Mouse (Mus musculus) heart, embryonic 11.5 days (tissue): ENCODE results near the gene Tank. TPM values are rescaled to one million over a fixed set of nuclear protein-coding genes. Genes with fewer than 3 reads are reported as not detected.

Experiments used
- ATAC-seq: fragments of 200-750 bp; cut with Nextera tagmentation; replicated peaks from 2 replicates; pipeline ENCODE4 v1.8.0; 2017; ENCODE audit warnings: moderate library complexity; ENCODE audit not compliant: insufficient number of reproducible peaks, low FRiP score, low TSS enrichment
- H3K27ac ChIP-seq: fragments of 300-500 bp; sonication (generic); 2 replicates; pipeline ENCODE4 v1.5.1; 2014; ENCODE audit warnings: mild to moderate bottlenecking, low read depth, low read length
- H3K27me3 ChIP-seq: fragments of 300-500 bp; sonication (generic); 2 replicates; pipeline ENCODE4 v1.6.1; 2014; ENCODE audit warnings: mild to moderate bottlenecking, low read length, mixed read lengths; ENCODE audit not compliant: control insufficient read depth, insufficient read depth
- H3K36me3 ChIP-seq: fragments of 300-500 bp; sonication (generic); 2 replicates; pipeline ENCODE4 v1.6.1; 2014; ENCODE audit warnings: mild to moderate bottlenecking, low read length, moderate library complexity, mixed read lengths; ENCODE audit not compliant: control insufficient read depth, insufficient read depth
- H3K4me1 ChIP-seq: fragments of 300-500 bp; sonication (generic); 2 replicates; pipeline ENCODE4 v1.6.1; 2014; ENCODE audit warnings: low read length; ENCODE audit not compliant: control insufficient read depth, insufficient read depth
- H3K4me2 ChIP-seq: fragments of 300-500 bp; sonication (generic); 2 replicates; pipeline ENCODE4 v1.6.1; 2014; ENCODE audit warnings: mild to moderate bottlenecking, moderate library complexity
- H3K4me3 ChIP-seq: fragments of 300-500 bp; sonication (generic); 2 replicates; pipeline ENCODE4 v1.5.1; 2014; ENCODE audit warnings: low read depth, low read length
- H3K9ac ChIP-seq: fragments of 300-500 bp; sonication (generic); 2 replicates; pipeline ENCODE4 v1.6.1; 2014; ENCODE audit warnings: mild to moderate bottlenecking, low read depth, low read length, moderate library complexity
- H3K9me3 ChIP-seq: fragments of 300-500 bp; sonication (generic); replicated peaks from 2 replicates; pipeline ENCODE4 v1.6.1; 2016; ENCODE audit warnings: low read length; ENCODE audit not compliant: control insufficient read depth
- WGBS: fragments of 180-500 bp; shearing (Covaris S2); extraction: QIAGEN DNeasy Blood & Tissue Kit; methylation state at CpG from one replicate; pipeline ENCODE4 v1.1.7; 2014; ENCODE audit not compliant: insufficient replicate concordance; 5-methylcytosine and 5-hydroxymethylcytosine counted together
- polyA plus RNA-seq: library from polyadenylated mRNA; unstranded; fragments of >200 nt; fragmentation: Nextera tagmentation; extraction: Ambion mirVana; gene quantifications from 2 replicates; pipeline ENCODE4 v1.2.1, GENCODE M21; 2014

The Tank gene
- polyA plus RNA-seq, 1 experiment from 2014 or later: 27.3 TPM

- no peak overlapping the region for H3K9ac ChIP-seq
- H3K27me3 ChIP-seq: no peaks in the 10 kb centered on the region
- H3K27ac ChIP-seq: no peak overlapping the region
- H3K4me1 ChIP-seq: no peaks in the 10 kb centered on the region
- H3K36me3 ChIP-seq: no peaks in the 10 kb centered on the region
- H3K9me3 ChIP-seq: no peaks in the 10 kb centered on the region
- H3K4me2 ChIP-seq: no peak overlapping the region
- ATAC-seq: no peak
- H3K4me3 ChIP-seq: no peak overlapping the region
- 84% methylated on average over 1 of the region's 1 CpGs for WGBS
These were observed 103.2 kb downstream of the Tank start for GRCm38 (mm10) chr2:61681572-61681971.

GRCm38 (mm10) chr2:61686533-61686932 is 108.1 kb downstream of the Tank start:
- 59% methylated on average over 1 of the region's 1 CpGs for WGBS
- Histone ChIP-seq H3K4me1 (no peaks in the 10 kb centered on the region), H3K4me2 (no peak overlapping the region), H3K9me3 (no peaks in the 10 kb centered on the region), H3K9ac (no peak overlapping the region), H3K27ac (no peak overlapping the region), H3K4me3 (no peak overlapping the region), H3K36me3 (no peaks in the 10 kb centered on the region), H3K27me3 (no peaks in the 10 kb centered on the region)
- no peak for ATAC-seq

GRCm38 (mm10) chr2:61689086-61689485 is 110.7 kb downstream of the Tank start:
- Histone ChIP-seq H3K27me3 (no peaks in the 10 kb centered on the region), H3K9me3 (no peaks in the 10 kb centered on the region), H3K4me1 (no peaks in the 10 kb centered on the region), H3K27ac (no peak overlapping the region), H3K4me3 (no peak overlapping the region), H3K36me3 (no peaks in the 10 kb centered on the region), H3K9ac (no peak overlapping the region), H3K4me2 (no peak overlapping the region)
- WGBS: 64% methylated on average over 3 of the region's 3 CpGs
- ATAC-seq: no peak

Other genes with a start within 250 kb of the Tank start
- gene Psmd14, start 133.1 kb downstream of the Tank start, polyA plus RNA-seq: 162 and 164 TPM in 2 replicates
- gene Tbr1, start 224.3 kb downstream of the Tank start, polyA plus RNA-seq: 0.24 and 0.37 TPM in 2 replicates